Mouse (Mus musculus) left cerebral cortex, postnatal 4 days (tissue): ENCODE measurements around the gene Pkmyt1. TPM values are rescaled to one million over a fixed set of nuclear protein-coding genes. Genes with fewer than 3 reads are reported as not detected.
"Not testable (repeated sequence)": the region's sequence is repeated elsewhere in the genome, so short reads cannot be mapped to it uniquely, and the experiment has no call there.

Source experiments
- DNase-seq: peaks from one replicate; pipeline ENCODE4 v3.0.0-alpha.2; 2022
- intact Hi-C: fragments of 180-260 bp; cut with DNase I; formaldehyde crosslinking; loops from one replicate; pipeline ENCODE4 v1.15.1; 2025
- total RNA-seq, 2 experiments: library from RNA; stranded (reverse); gene quantifications; 2 replicates each; pipeline ENCODE4 v1.2.3; 2021

The Pkmyt1 gene
- total RNA-seq, 2 experiments from 2014 or later = 8.1 to 8.4 TPM

DNA sequence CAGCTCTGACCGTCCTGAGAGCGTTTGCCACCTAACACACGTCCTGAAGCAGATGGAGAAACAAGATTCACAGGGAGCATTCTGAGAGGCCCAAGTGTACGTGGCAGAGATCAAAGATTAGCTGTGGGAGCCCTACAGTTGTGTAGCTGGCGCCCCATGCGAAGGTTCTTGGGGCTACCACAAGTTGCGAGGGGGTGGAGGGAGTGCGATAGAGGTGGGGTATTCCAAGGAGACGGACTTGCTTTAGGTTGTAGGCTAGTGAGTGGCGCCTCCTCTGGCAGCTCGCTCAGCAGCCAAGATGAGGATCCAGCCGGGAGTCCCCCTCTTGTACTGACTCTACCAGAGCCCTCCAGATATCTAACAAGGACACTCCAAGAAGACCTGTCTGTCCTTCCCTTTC lies 20.2 kb downstream of the Pkmyt1 start:
- intact Hi-C loops = no loop called here

DNA sequence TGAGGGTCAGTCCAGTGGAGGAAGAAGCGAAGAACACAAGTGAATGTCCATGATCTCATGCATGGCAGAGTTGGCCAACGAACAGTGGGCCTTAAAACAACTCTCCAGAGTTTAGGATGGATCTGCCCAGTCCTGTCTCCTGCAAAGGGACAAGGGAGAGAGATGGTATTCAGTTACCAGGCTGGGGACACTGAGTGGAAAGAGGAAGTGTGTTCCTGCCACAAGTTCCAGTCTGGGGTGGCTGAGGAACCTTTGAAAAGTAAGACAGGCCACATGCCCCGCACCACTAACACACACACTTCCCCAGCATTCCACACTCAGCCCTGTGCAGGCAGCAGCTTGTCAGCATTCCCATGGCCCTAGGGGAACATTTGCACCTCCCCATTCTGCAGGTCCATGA lies 20.6 kb downstream of the Pkmyt1 start:
- no peak for DNase-seq
- intact Hi-C loops = no loop called here

More for the DNA sequence above, 20.2 kb downstream of the Pkmyt1 start:
- no peak for DNase-seq

DNA sequence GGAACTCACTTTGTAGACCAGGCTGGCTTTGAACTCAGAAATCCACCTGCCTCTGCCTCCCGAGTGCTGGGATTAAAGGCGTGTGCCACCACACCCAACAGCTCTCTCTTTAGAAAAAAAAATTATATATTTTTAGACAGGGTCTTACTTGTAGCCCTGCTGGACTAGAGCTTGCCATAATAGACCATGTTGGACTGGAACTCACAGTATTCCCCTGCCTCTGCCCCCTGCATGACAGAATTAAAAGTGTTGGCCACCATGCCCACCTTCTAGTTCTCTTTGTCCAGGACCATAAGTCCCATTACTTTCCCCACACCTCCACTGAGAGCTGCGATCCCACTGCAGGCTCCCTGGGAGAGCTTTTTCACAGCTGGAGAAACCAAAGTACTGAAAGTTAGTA lies 21.3 kb downstream of the Pkmyt1 start:
- DNase-seq = no peak

DNA sequence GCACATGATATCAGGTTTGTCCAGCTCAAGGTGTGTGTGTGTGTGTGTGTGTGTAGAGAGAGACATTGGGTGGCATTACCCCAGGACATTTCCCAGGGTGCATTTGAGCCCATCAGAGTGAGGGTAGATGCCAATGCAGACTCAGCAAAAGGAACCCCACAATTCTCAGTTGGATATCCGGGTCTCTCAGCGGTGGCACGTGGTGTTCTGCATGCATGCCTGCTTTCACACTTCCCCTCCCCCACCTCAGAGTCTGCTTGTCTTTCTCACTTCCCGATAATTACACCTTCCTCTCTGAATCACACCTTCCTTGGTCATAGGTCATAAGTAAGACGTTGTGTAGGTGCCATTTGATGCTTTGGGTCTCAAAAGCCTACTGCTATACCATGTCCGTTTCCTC lies 21.9 kb downstream of the Pkmyt1 start:
- DNase-seq = no peak
- intact Hi-C loops = no loop called here

More for the DNA sequence above, 21.3 kb downstream of the Pkmyt1 start:
- intact Hi-C loops = no loop called here

DNA sequence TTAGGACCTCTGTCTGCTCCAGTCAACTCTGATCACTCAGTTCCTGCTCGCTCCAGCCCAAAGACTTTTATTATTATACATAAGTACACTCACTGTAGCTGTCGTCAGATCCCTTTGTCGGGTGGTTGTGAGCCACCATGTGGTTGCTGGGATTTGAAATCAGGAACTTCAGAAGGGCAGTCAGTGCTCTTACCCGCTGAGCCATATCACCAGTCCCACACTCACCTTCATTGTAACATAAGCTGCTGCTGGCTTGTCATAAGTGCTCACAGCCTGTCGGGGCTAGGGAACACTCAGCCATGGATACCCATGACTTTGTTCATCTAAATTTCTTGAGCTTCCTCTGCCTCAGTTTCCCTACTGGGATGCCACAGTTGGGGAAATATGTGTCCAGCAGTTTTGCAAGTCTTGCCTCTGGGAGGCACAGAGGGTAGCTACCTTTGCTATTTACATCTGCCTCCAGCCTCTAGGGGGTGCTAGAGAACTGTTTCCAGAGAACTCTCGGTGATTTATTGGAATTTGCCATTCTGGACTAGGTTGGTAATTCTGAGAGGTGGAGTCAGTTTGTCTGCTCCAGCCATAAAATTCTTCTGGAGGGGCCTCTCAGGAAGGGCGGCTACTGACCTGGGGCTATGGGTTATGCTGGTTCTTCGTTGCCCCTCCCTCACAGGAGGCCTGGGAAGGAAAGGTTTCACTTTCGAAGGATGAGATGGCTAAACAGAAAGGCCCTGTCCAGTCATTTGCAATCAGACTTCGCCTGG lies 22.7 kb downstream of the Pkmyt1 start:
- intact Hi-C loops = no loop called here
- peak; percentile 57 for DNase-seq

DNA sequence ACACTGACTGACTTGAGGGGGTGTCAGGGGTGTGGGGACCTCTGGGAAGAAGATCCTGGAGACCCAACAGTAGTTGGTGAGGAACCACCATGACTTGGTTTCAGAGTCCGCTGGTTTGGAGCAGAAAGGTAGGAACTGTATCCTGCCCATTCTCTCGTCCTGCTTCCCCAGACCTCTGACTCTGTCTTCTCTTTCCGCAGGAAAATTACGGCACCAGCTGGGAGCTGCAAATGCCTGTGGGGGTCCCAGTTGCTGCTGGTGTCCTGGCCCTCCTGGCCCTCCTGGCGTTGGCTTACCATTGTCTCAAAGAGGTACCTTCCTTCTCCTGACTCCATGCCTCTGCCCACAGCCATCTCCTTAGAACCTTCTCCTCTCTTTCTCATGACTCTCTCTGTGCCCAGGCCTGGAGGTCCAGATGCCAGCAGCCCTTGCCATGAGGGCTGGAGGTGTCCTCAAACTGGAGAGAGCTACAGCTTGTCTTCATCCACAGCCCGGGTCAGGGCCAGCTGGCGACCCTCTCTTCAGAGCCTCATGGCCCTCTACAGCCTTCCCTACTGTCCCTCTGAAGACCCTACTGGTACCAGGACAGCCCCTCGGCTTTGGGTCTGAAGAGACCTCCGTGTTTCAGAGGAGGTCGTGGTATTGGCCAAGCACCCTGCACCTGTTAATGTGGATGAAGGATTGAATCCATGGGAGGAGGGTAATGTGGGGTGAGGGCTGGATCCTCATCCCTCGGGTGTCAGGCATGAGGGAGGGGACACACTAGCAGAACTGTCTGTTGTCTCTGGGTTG lies 23.5 kb downstream of the Pkmyt1 start:
- no peak for DNase-seq
- intact Hi-C loops = no loop called here

DNA sequence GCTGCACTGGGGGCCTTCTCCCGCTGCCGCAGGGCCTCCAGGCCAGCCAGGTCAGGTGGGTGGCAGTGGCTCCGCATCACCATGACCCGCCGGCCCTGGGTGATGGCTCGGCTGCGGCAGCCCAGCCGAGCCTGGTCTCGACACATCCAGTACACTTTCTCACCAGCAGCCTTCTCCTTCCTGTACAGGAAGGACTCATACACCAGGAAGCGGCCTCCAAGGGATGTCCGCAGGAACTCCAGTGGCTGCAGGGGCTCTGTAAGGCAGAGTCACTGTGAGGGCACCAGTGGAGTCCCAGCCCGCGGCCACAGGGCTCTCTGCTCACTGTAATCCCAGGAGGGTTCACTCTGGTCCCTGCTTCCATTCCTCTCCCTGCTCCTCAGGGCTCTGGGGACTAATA lies 29.6 kb downstream of the Pkmyt1 start:
- intact Hi-C loops = no loop called here
- DNase-seq = no peak

DNA sequence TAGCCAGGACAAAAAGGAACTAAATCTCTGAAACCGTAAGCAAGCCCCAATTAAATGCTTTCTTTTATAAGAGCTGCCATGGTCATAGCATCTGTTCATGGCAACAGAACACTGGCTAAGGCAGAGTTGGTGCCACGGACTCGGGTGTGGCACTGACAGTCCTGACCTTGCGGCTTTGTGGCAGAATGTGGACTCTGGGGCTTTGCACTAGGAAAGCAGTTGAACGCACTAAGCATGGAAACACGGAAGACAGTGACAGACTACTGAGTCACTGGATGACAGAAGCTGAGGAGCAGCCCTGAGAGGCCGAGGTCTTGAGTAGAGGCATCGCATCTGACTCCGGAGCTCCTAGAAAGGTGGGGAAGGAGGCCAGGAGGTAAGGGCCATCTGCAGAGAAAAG lies 31.4 kb downstream of the Pkmyt1 start:
- intact Hi-C loops = no loop called here
- DNase-seq = no peak

DNA sequence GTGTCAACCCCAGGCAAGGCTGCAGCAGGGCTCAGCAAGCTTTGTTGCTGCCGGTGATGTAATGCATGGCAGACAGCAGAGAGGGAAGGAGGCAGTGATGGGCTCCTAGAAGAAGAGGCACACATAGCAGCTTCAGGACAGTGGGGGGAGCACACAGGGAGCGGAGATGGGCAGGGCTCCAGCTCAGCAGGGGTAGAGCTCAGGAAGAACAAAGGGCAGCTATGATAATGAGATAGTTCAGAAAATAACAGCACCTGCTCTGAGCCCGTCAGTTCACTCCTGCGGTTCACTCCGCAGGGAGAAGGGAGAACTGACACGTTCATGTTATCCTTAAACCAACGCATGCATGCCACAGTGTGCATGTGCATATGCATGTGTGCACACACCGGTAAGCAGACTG lies 32.7 kb downstream of the Pkmyt1 start:
- no peak for DNase-seq

DNA sequence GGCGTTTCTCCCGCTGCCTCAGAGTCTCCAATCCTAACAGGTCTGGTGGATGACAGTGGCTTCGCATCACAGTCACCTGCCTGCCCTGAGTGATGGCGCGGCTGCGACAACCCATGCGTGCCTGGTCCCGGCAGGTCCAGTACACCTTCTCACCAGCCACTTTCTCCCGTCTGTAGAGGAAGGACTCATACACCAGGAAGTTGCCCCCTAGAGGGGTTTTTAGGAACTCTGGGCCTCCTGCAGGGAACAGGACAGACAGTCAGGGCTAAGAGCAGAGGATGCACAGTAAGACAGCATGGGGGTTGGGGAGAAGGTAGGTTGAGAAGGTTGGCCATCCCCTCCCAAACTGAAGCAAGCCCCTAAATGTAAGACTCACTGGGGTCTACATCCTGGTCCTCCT lies 34.1 kb downstream of the Pkmyt1 start:
- no peak for DNase-seq
- intact Hi-C loops = no loop called here

More for the DNA sequence above, 32.7 kb downstream of the Pkmyt1 start:
- intact Hi-C loops = no loop called here

DNA sequence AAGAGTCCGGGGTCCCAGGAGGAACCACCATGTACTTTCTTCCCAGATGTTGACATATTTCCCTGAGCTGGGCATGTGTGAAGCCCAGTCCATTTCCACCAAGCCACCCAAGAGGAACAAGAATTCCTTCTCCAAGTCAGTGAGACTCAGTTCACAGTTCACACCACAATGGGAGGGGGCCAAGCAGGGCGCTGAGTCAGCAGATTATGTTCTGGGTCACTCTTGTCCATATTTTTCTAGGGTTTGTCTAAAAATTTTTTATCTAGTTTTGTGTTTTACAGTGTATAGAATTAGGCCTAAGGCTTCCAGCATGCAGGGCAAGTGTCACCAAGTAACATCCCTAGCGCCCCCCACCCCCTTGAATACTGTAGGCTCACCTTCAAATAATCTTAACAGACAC lies 35.0 kb downstream of the Pkmyt1 start:
- DNase-seq = no peak
- intact Hi-C loops = no loop called here

DNA sequence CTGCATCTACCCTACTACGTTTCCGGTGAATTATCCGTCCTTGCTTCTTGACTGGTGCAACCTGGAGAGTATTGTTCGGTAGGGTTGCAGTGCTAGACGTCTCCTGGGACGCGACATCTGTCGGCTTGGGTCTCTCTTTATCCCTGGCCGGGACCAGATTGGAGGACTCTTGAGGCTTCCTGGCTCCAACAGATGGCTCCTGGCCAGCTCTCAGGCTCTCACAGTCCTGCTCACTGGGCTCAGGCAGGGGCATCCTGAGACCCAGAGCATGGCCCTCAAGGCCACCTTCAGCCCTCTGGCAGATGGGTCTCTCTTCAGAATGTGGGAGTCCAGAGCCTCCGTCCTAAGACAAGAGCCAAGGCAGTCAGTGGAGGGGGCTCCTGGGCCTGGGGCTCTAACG lies 36.8 kb downstream of the Pkmyt1 start:
- intact Hi-C loops = no loop called here
- peak; percentile 57 for DNase-seq

DNA sequence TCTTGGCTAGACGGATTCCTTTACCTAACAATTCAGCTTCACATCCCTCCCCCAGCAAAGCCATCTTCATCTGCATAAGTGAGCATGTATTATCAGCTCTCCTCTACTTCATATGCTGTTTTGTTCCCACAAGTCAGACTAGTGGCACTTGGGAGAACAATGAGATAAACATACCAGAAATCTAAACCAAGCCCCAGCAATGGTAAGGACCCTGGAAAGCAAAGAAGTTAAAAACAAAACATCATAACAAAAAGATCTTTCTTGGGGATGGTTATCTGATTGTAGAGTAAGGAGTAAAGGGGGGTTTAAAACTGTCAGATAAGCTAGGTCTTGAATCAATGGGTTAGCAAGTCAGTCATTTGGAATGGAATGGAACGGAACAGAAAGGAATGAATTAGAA lies 44.4 kb downstream of the Pkmyt1 start:
- intact Hi-C loops = loop anchor here (10.0 kb wide), 1 partner anchor 194 kb away; no protein-coding TSS in a partner anchor
- DNase-seq = no peak

DNA sequence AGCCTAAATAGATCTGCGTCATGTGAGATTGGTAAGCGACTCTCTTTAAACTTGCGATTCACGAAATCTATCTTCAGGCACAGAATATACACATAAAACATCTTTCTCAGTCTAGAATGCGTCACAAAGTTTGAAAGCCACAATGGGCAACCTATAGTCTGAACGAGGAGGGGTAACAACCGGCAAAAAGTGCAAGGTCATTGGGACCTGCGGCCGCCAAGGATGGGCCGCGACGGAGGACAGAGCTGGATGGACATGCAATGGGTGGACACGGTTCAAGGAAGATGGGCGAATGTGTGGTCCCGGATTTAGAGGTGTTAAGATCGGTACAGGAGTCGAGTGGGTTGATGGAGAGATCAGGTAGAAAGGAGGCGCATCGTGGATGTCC lies 44.8 kb downstream of the Pkmyt1 start:
- DNase-seq = no peak
- intact Hi-C loops = loop anchor here (10.0 kb wide), 1 partner anchor 194 kb away; no protein-coding TSS in a partner anchor

DNA sequence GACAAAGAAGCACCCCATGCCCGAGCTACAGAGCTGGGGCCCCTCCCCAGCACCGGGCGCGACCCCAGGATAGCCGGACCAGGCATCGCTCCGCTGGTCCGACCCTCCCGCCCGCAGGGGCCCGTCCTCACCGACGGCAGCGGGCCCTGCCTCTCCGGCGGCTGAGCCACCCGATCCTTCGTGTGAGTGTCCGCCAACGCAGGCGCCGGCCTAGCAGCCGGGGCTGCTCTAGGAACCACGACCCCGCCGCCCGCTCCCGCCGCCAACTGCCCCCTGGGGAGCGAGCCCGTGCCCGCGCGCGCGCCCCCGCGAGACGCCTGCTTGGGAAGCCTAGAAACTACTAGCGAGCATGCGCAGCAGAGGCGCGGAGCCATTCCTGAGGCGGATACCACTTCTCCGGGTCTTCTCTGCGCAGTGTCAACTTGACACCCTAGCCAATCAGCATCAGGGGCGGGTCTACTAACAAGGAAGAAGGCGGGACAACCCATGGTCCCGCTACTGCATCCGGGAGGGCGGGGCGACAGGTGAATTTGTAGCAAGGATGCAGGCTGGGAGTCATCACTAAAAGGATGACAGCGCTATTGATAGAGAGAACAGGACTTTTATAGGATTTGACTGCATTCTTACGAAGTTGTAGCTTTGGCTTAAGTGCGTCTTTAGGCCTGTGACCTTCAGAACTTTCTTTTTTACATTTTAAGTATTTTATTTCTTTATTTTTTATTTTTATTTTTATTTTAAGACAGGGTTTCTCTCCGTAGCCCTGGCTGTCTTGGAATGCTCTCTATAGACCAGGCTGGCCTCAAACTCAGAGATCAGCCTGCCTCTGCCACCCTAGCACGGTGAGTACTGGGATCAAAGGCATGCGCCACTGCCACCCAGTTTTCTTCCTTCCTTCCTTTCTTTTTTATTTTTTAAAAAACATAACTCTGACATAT lies 45.4 kb downstream of the Pkmyt1 start, which contains the start of gene Flywch1:
TSS of gene Flywch1 (minus strand) at position 319 of the 935 bp plus-strand sequence.
- intact Hi-C loops = loop anchor here (10.0 kb wide), 1 partner anchor 193 kb away; no protein-coding TSS in a partner anchor
- peak; percentile 99 for DNase-seq

DNA sequence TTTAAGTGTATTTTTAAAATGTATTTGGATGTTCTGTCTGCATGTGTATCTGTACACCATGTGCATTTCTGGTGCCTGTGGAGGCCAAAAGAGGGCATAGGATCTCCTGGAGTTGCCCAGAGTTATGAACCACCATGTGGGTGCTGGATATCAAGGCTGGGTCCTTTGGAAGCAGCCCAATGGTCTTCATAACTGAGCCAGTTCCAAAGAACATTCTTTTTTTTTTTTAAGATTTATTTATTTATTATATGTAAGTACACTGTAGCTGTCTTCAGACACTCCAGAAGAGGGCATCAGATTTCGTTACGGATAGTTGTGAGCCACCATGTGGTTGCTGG lies 46.1 kb downstream of the Pkmyt1 start:
- intact Hi-C loops = loop anchor here (10.0 kb wide), 1 partner anchor 193 kb away; no protein-coding TSS in a partner anchor

DNA sequence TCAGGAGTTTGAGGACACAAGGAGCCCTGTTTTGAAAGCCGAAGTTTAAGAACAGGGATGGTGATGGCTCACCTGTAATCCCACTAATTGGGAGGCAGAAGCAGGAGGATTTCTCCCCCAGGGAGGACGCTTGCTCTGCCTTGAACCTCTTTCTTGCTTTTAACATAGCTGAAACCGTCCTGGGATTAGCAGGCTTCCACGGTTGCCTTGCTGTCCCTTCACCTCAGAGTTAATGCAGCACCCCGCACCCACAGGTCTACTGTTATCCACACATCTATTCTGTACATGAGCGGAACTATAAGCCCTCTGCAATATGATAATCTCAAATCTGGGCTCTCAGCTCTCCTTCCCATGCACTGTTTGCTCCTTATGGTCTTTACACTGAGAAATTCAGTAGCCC lies 47.5 kb downstream of the Pkmyt1 start:
- intact Hi-C loops = loop anchor here (10.0 kb wide), 1 partner anchor 191 kb away; no protein-coding TSS in a partner anchor
- no peak for DNase-seq

More for the DNA sequence above, 46.1 kb downstream of the Pkmyt1 start:
- DNase-seq = not testable (repeated sequence)

DNA sequence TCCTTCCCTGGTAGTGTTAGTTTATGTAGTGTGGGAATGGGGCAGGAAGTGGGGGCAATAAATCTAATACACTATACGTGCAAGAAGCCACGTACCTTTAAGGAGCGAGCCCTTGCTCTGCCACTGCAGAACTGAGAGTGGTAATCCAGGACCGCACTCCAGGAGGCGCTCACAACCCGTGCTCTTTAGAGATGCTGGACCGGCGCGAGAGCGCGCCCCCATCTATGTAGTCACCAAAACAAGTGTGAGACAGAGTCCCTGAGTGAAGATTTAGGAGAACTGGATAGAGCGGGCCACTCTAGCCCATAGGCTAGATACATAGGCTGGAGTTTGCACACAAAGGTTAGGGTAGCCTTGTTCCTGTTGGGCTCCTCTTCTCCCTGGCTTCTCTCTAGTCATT lies 48.0 kb downstream of the Pkmyt1 start:
- intact Hi-C loops = loop anchor here (10.0 kb wide), 1 partner anchor 191 kb away; no protein-coding TSS in a partner anchor

DNA sequence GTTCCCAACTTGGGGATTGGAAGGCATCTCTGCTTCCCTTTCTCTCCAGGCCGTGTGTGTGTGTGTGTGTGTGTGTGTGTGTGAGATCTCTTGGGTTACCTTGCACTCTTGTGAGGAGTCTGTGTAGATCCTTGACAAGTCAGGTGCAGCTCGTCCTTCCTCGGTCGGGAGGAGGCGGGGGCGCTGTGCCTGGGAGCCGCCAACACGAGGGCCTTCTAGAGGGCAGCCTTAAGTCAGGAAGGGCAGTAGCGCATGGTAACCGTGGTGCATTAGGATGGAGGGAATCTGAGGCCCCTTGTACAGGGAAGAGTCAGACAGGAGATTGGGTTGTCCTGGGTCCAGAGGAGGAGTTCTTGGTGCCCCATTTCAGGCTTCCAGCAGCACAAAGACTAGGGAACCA lies 50.1 kb downstream of the Pkmyt1 start:
- DNase-seq = no peak
- intact Hi-C loops = loop anchor here (10.0 kb wide), 1 partner anchor 189 kb away; no protein-coding TSS in a partner anchor

More for the DNA sequence above, 48.0 kb downstream of the Pkmyt1 start:
- peak; percentile 83 for DNase-seq

DNA sequence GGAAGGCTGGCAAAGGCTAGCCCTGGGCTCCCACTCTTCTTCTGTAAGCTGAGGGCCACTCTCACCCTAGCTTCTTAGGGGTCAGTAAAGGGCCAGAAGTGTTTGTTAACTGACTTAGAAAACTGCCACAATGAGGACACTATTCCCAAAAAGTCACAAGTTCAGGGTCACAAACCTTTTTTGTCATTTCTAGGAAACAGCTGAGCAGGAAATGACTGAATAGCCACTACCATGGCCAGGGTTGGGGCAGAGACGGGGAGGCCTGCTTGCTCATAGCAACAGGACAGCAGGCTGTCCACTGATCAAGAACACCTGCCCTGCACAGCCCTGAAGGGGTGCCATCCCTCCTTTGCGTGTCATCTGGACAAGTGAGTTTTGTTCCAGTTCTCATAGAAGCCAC lies 51.0 kb downstream of the Pkmyt1 start:
- intact Hi-C loops = loop anchor here (10.0 kb wide), 1 partner anchor 188 kb away; no protein-coding TSS in a partner anchor

More for the DNA sequence above, 51.0 kb downstream of the Pkmyt1 start:
- no peak for DNase-seq
